Mouse (Mus musculus) MEL (cell line): ENCODE results near the gene 1700092M07Rik. TPM values are rescaled to one million over a fixed set of nuclear protein-coding genes. Genes with fewer than 3 reads are reported as not detected.
A peak's percentile ranks its signal among the peaks of the same experiment; 100 is the strongest.

ENCODE experiments used
- DNase-seq: peaks from one replicate; pipeline ENCODE4 v3.0.0; 2011; ENCODE audit warnings: low read depth, low spot score
- H3K27ac ChIP-seq: 2 replicates; pipeline ENCODE4 v1.5.1; 2012; ENCODE audit warnings: low read depth, mild to moderate bottlenecking, control low read depth, low read length, moderate library complexity; ENCODE audit not compliant: control insufficient read depth
- H3K27me3 ChIP-seq, 2 experiments: fragments of 150-350 bp in 1 of 2; sonication (generic) in 1 of 2; 2 replicates each; pipeline ENCODE4 v1.6.1; 2012; ENCODE audit warnings: low read length in 2 of 2, mild to moderate bottlenecking in 2 of 2, improper control_type of control experiment in 1 of 2, moderate library complexity in 1 of 2; ENCODE audit not compliant: insufficient read depth in 2 of 2, control insufficient read depth in 1 of 2
- H3K36me3 ChIP-seq, 2 experiments: 2 replicates each; pipeline ENCODE4 v1.6.1; 2012 to 2014; ENCODE audit warnings: low read length in 2 of 2, improper control_type of control experiment in 1 of 2, inconsistent platforms in 1 of 2, mild to moderate bottlenecking in 1 of 2; ENCODE audit not compliant: insufficient read depth in 2 of 2, control insufficient read depth in 1 of 2
- H3K4me1 ChIP-seq, 2 experiments: fragments of 150-350 bp in 1 of 2; sonication (generic) in 1 of 2; 2 replicates each; pipeline ENCODE4 v1.6.1; 2012; ENCODE audit warnings: low read length in 2 of 2, improper control_type of control experiment in 1 of 2, mild to moderate bottlenecking in 1 of 2; ENCODE audit not compliant: insufficient read depth in 2 of 2, control insufficient read depth in 1 of 2
- H3K4me3 ChIP-seq, 2 experiments: fragments of 150-350 bp in 1 of 2; sonication (generic) in 1 of 2; 2 replicates each; pipeline ENCODE4 v1.5.1; 2012; ENCODE audit warnings: low read depth in 2 of 2, low read length in 2 of 2, mild to moderate bottlenecking in 2 of 2, moderate library complexity in 2 of 2, control low read depth in 1 of 2, improper control_type of control experiment in 1 of 2; ENCODE audit not compliant: control insufficient read depth in 1 of 2, insufficient read depth in 1 of 2
- H3K79me2 ChIP-seq: 2 replicates; pipeline ENCODE4 v1.6.1; 2012; ENCODE audit warnings: mild to moderate bottlenecking, low read length, moderate library complexity; ENCODE audit not compliant: control insufficient read depth, poor library complexity, insufficient read depth
- H3K9ac ChIP-seq: 2 replicates; pipeline ENCODE4 v1.6.1; 2012; ENCODE audit warnings: low read depth, mild to moderate bottlenecking, control low read depth, low read length, moderate library complexity; ENCODE audit not compliant: control insufficient read depth, poor library complexity, severe bottlenecking
- H3K9me3 ChIP-seq: fragments of 150-350 bp; sonication (generic); replicated peaks from 2 replicates; pipeline ENCODE4 v1.6.1; 2012; ENCODE audit warnings: mild to moderate bottlenecking, low read length, improper control_type of control experiment, moderate library complexity; ENCODE audit not compliant: insufficient read depth
- BHLHE40 ChIP-seq: IDR thresholded peaks from 2 replicates; pipeline ENCODE4 v1.6.1; 2012; ENCODE audit warnings: low read depth, mild to moderate bottlenecking, inconsistent platforms, low read length, improper control_type of control experiment, borderline replicate concordance
- CHD1 ChIP-seq: IDR thresholded peaks from 2 replicates; pipeline ENCODE4 v1.6.1; 2012; ENCODE audit warnings: low read depth, mild to moderate bottlenecking, inconsistent platforms, low read length, improper control_type of control experiment
- GABPA ChIP-seq: IDR thresholded peaks from 2 replicates; pipeline ENCODE4 v1.6.1; 2012; ENCODE audit warnings: low read depth, mild to moderate bottlenecking, inconsistent platforms, low read length, improper control_type of control experiment, moderate library complexity
- MEF2A ChIP-seq: IDR thresholded peaks from 2 replicates; pipeline ENCODE4 v1.6.1; 2014; ENCODE audit warnings: low read depth, mild to moderate bottlenecking, inconsistent platforms, low read length, improper control_type of control experiment; ENCODE audit not compliant: poor library complexity, insufficient replicate concordance, severe bottlenecking; ENCODE audit errors: extremely low read depth
- POLR2A ChIP-seq, 2 experiments: IDR thresholded peaks; 2 replicates each; pipeline ENCODE4 v1.6.1; 2011 to 2012; ENCODE audit warnings: low read length in 2 of 2, mild to moderate bottlenecking in 2 of 2, control low read depth in 1 of 2, improper control_type of control experiment in 1 of 2, low read depth in 1 of 2, moderate library complexity in 1 of 2; ENCODE audit not compliant: control insufficient read depth in 1 of 2, insufficient read depth in 1 of 2, poor library complexity in 1 of 2
- POLR2AphosphoS2 ChIP-seq: IDR thresholded peaks from 2 replicates; pipeline ENCODE4 v1.6.1; 2011; ENCODE audit warnings: low read length, improper control_type of control experiment
- SIN3A ChIP-seq: IDR thresholded peaks from 2 replicates; pipeline ENCODE4 v1.6.1; 2012; ENCODE audit warnings: low read length, improper control_type of control experiment, inconsistent platforms
- SMC3 ChIP-seq: IDR thresholded peaks from 2 replicates; pipeline ENCODE4 v1.6.1; 2011; ENCODE audit warnings: low read depth, low read length, improper control_type of control experiment
- TCF12 ChIP-seq: IDR thresholded peaks from 2 replicates; pipeline ENCODE4 v1.6.1; 2014; ENCODE audit warnings: low read depth, mild to moderate bottlenecking, inconsistent platforms, low read length, improper control_type of control experiment, moderate library complexity
- USF1 ChIP-seq: IDR thresholded peaks from 2 replicates; pipeline ENCODE4 v1.6.1; 2014; ENCODE audit warnings: low read depth, mild to moderate bottlenecking, inconsistent platforms, low read length, improper control_type of control experiment, moderate library complexity
- USF2 ChIP-seq, 2 experiments: IDR thresholded peaks; 2 replicates each; pipeline ENCODE4 v1.6.1; 2011 to 2012; ENCODE audit warnings: improper control_type of control experiment in 2 of 2, low read length in 2 of 2, borderline replicate concordance in 1 of 2, inconsistent platforms in 1 of 2, low read depth in 1 of 2, mild to moderate bottlenecking in 1 of 2; ENCODE audit not compliant: insufficient read depth in 1 of 2
- polyA plus RNA-seq, 2 experiments: library from polyadenylated mRNA; stranded (reverse) in 1 of 2; unstranded in 1 of 2; fragments of >175 nt in 1 of 2; fragments of >200 nt in 1 of 2; gene quantifications; 2 replicates each; pipeline versions ENCODE4 v1.2.1 to v1.2.4; 2012; ENCODE audit warnings: low replicate concordance in 2 of 2, low read depth in 1 of 2; ENCODE audit not compliant: insufficient read length in 2 of 2, insufficient read depth in 1 of 2, missing spikeins in 1 of 2
- total RNA-seq: library from RNA; depleted of rRNA; stranded (reverse); fragments of 300-350 nt; gene quantifications from 2 replicates; pipeline ENCODE4 v1.2.3, GENCODE M21; 2012

1700092M07Rik gene
- total and polyA plus RNA-seq, 3 experiments, result 3.3 to 4.3 TPM; not detected in 1

- Histone ChIP-seq H3K4me3 (peak overlapping the region in 1 of 2 experiments; percentile 22; a peak in 2 of 4 replicates), H3K9ac (peak overlapping the region; percentile 42), H3K79me2 (peaks cover 36% of the 10 kb centered on the region), H3K27ac (peak overlapping the region; percentile 38), H3K4me1 (0 out of 4 replicates have a peak, but pooled peaks cover 0 to 2% of the 10 kb centered on the region in 2 experiments), H3K9me3 (no peaks in the 10 kb centered on the region), H3K27me3 (no peaks in the 10 kb centered on the region), H3K36me3 (peaks cover 9 to 22% of the 10 kb centered on the region in 2 experiments)
- DNase-seq, result no peak
- TF ChIP-seq SIN3A (0 out of 2 replicates have a peak, but pooled peaks have one; percentile 16), POLR2A (IDR thresholded peaks at IDR 0.05; ENCODE audit: control insufficient read depth in 1 of 2, insufficient read depth in 1 of 2, low read depth in 1 of 2, low read length in 2 of 2, poor library complexity in 1 of 2) (peak in 1 of 2 experiments; percentile 38; a peak in 1 of 4 replicates), POLR2AphosphoS2 (peak; percentile 42), BHLHE40 (no peak), MEF2A (no peak), CHD1 (no peak; the same call in 1 of the 2 replicates), TCF12 (no peak), GABPA (no peak), USF2 (IDR thresholded peaks at IDR 0.05; ENCODE audit: borderline replicate concordance in 1 of 2, insufficient read depth in 1 of 2, low read depth in 1 of 2, low read length in 2 of 2) (no peak)
Measured at GRCm38 (mm10) chr19:8726609-8727390, 13.7 kb upstream of the 1700092M07Rik start.

DNA sequence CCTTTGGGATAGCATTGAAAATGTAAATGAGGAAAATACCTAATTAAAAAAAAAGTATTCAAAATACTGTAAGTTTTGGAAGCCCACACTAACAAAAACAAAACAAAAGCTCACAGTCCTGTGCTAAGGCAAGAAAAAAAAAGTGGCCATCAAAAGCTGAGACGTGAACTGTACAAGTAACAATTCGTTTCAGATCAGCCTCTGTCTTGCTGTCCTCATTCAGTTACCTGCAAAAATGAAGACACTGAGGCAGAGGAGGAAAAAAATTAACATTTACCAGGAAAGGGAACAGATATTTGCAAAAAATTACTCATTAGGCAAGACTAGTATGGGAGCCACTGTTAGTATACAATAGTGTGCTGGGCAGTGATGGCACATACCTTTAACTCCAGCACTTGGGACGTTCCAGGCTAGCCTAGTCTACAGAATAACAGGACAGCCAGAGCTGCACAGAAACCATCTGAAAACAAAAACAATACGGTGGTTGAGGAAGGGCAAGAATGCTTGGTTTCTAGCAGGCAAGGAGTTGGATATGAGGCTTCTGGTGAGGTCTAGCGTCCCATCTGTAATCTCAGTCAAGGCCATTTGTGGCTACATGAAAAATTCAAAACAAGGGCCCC, 12.9 kb upstream of the 1700092M07Rik start:
- peak; percentile 74 for DNase-seq
- no peak for TF ChIP-seq USF1
- TF ChIP-seq POLR2A (IDR thresholded peaks at IDR 0.05; ENCODE audit: control insufficient read depth in 1 of 2, insufficient read depth in 1 of 2, low read depth in 1 of 2, low read length in 2 of 2, poor library complexity in 1 of 2), result peak in 1 of 2 experiments; percentile 70; a peak in 2 of 4 replicates
- TF ChIP-seq POLR2AphosphoS2, result peak; percentile 70
- peak; percentile 23; the same call in 1 of the 2 replicates for TF ChIP-seq SMC3
- Histone ChIP-seq H3K79me2 (peaks cover 29% of the 10 kb centered on the region), H3K4me3 (no peak overlapping the region), H3K4me1 (no peaks in the 10 kb centered on the region), H3K9ac (no peak overlapping the region), H3K27me3 (no peaks in the 10 kb centered on the region), H3K9me3 (no peaks in the 10 kb centered on the region), H3K36me3 (peaks cover 9 to 22% of the 10 kb centered on the region in 2 experiments), H3K27ac (no peak overlapping the region)
